Mouse (Mus musculus) cerebellum, adult 9-11 months (tissue): Measurements from ENCODE around the gene Pi16.
"Not testable (repeated sequence)": the region's sequence is repeated elsewhere in the genome, so short reads cannot be mapped to it uniquely, and the experiment has no call there.

Experiments
- DNase-seq: peaks from one replicate; pipeline ENCODE4 v3.0.0; 2022

The Pi16 gene

DNA sequence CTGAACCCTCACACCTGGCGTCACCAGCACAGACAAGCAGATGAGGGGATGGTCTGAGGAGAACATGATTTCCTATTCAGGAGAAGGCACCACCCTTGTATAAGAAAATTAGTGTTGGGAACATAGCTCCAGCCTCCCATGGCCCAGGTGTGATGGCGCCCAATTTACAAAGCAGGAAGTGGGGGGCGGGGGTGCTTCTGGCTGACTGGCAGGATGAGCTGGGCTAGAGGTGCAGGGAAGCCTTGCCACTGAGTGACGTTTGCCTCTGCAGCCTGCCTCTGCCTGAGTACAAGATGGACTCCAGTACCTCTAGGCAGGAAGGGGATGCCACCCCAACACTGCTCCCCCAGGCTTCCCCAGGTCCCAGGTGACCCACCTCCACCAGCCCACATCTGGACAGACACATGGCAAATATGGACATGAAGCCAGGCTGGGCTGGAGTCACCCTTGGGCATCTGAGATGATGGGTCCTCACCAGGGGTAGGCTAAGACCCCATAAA, 14.8 kb downstream of the Pi16 start:
- DNase-seq: peak; percentile 26

DNA sequence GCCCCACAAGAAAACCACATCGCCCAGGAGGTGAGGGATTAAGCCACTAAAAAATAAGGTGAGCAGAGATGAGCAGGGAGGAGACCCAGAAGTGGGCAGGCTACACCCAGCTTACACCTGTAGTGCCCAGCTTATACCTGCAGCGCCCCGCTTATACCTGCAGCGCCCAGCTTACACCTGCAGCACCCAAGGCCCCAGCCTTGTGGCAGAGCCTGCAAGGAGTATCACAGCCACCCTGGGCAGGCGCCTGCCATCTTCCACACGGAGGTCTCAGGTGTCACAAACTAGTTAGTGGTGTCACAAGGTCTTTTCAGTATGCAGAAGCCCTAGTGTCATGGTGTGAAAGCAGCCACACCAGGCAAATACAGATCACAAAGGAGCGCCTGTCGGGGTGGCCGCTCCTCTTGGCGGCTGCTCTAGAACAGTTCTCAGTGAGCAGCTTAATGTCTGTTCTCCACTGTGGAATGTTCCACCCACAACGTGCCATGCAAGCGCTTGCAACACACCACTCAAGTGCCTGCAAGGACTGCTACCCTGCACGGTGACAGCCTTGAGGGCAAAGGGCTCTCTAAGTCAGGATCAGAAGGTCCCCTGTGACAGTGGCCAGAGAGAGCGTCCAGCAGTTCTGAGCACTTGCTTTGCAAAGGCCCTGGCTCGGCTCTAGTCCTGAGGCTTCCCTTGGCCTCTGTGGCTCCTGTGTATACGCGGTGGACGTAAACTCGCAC, 18.9 kb downstream of the Pi16 start:
- peak; percentile 19 for DNase-seq

DNA sequence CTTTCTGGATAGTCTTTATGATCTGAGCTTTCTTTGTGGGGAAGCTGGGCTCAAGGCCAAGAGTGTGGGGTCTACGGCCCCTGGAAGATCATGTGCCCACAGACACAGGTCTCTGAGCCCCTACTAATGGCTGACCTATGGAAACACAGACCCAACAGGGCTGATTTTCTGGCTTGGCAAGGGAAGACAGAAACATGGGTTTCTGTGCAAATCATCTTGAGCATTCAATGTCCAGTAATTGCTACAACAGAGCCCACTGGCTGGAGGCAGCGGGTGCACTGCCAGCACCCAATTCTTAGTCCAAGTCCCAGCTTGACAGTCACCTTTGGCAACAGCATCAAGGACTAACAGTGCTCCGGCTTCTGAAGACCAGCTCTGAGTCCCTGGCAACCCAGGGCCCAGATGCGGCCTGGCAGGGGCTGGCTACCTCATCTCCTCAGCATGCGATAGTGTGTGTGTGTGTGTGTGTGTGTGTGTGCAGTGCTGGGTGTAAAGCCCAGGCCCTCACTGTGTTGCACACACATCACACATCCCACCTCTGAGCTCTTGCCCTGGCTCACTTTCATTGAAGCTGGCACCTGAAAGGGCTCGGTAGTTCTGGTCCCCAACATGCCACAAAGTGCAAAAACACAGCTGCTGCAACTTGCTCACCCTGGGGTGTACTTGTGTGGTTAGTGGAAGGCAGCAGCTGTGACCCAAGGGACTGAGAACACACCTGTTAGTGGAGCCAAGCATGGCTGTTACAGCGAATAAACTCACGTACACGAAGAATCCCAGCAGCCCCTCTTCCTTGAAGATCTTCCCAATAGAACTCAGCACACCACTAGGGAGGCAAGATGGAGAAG, 20.7 kb downstream of the Pi16 start:
- DNase-seq: peak; percentile 31

DNA sequence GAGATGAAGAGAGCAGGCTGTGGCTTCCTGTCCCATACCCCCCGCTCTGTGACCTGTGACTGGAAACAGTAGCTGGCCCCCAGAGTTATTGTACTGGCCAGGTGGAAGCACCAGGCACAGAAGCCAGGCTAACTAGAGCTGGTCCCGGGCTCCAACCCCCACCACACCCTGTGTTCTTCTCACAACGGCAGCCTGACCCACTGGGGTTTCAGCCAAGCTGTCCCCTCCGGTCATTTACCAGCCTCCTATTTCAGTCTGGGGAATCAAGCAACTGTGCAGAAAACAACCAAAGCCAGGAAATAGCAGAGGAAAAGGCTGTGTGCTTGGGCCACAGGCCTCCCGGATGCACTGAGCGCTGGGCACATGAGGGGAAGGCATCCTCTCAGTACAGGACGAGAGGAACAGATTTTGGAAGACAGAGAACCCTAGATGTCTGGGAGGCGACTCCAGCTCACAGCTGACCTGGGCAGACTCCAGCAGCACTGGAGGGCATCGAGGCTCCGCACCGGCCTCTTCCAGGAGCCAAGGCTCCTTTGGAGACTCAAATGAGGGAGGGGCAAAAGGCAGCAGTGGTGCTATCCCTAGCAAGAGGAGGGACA, 21.8 kb downstream of the Pi16 start:
- peak; percentile 41 for DNase-seq

DNA sequence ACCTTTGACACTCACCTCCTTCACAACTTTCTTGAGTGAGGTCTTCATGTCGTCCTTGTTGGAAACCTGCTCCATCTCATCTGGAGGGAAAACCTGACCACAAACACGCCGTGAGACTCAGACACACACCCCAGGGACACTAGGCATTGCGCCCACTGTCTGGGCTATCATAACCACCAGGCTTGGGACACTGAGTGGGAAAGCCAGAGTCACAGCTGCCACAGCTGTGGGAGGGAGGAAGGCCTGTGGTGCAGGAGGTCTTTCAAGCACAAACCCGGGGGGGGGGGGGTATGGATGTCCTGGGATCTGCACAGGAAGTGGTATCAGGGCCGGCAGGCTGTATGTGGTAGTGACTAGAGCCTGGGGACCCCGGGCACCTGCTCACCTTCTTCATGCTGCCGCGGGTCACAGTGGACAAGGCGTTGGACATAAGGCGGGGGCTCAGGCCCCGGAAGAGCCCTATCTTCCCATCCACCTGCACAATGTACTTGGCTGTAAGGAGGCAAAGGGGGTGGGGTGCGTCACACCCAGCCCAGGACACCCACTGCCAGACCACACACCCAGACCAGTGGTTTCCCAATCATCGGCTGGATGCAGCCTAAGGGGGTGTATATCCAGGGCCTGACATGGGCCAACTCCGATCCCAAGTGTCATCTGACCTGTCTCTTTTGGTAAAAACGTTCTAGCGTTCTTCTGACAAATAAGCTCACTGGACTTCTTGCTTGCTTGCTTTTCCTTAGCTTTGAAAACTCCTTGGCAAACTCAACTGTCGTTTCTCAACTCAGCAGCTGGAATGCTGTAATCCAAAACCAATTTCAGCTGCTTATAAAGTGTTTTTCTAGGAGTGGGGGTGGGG, 23.2 kb downstream of the Pi16 start:
- DNase-seq: peak; percentile 27

DNA sequence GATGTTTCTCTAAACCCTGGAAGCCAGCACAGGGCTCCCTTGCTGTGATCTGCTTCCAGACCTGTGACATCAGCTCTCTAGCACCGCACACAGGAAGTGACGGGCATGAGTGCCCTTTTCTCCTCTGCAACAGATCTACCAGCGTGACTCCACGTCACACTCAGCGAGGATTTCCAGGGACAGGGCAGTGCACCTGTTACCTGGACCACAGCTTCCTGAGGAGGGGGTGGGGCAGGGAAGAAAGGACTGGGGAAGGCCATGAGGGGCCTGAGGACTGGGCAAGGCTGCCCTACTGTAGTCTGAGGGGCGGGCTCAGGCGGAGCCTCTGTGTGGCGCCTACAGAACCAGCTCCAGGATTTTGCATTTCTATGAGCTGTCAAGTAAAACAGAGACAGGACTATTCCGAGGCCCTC, 24.1 kb downstream of the Pi16 start:
- peak; percentile 50 for DNase-seq

DNA sequence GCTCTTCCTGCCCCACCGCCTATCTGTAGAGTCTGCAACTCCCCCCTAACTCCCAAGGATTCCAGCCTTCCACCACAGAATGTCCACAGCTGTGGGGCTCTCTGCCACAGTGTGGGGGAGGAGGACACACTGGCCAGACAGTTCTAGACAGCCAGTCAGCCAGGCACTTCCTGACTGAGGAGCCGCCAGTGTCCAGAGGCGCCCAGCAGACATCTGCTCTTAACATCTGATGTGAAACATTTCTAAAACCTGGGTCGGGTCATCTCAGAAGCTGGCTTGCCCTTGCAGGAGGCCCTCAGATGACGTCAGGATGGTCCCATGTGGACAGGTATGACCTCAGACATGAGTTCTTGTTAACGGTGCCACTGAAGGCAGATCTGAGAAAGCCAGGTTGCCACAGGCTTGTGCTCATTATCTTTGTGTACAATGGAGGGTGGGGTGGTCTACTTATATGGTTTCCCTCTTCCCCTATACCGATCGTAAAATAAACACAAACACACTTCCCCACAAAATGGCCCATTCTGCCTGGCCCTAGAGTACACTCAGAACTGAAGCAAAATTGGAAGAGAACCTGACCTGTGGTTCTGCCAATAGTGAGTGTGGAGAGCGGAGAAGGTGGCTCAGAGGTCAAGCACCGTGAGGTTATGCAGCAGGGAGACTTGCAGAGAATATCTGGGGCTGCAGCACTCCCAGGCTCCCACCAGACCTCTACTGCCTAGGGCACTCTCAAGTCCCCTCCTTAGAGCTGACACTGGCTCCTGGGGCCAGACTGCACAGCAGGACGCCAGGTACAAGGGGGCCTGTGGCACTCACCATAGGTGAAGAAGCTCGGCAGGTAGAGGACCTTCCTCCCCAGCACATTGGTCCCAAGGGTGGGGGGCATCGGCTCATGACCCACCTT, 24.8 kb downstream of the Pi16 start:
- DNase-seq: peak; percentile 33

DNA sequence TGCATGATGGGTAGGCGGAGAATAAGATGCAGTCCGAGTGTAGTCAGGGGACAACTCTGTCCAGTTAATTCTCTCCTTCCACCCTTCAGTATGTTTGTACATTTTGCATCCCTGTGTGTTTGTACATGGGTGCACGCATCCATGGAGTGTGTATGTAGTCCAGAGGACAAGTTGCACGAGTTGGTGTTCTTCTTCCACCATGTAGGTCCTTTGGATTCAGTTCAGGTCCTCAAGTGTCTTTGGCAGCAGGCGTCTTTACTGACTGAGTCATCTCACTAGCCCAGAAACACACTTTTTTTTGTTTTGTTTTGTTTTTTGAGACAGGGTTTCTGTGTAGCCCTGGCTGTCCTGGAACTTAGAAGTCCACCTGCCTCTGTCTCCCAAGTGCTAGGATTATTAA, 25.8 kb downstream of the Pi16 start:
- no peak for DNase-seq

DNA sequence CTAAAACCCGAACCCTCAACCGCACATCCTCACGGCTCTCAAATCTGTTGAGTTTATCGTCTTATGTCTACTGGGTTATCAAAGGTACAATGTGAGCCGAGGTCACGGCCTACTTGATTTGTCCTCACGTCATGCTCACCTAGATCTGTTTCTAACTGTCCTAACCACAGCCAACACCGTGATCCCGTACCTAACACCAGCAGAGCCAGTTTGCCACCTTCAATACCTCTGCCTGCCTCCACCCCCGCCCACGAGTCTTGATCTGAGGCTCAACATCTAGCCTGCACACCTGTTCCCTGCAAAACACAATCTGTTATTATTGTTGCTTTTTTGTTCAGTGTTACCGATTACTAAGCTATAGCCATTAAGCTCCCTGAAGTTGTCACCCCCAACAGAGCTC, 27.8 kb downstream of the Pi16 start:
- no peak for DNase-seq

DNA sequence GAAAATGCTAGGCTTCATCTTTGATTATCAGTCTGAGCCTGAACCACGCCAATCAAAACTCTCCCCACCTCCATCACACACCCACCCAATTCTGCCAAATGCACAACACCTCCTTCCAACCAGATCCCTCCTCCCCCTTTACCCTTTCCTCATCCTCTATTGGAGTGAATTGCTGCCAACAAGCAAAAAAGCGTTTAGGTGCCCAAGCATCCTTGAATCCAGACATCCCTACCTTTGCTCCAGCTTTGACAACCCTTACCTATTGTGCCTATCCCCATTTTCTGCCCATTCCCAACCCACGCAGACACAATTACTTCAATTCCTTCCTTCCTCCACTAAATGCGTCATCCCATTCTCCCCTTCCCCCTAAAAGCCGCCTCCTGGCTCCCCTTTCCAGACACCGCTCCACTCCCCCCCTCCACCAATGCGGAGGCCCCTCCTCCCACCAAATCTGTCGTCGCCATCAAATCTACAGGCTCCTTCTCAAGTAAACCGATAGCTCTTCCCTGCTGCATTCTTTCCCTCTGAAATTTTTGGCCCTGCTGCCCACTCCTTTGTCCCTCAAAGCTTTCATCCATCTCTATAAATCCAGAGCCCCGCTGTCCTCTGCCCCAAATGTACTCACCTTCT, 29.1 kb downstream of the Pi16 start:
- DNase-seq: peak; percentile 72

DNA sequence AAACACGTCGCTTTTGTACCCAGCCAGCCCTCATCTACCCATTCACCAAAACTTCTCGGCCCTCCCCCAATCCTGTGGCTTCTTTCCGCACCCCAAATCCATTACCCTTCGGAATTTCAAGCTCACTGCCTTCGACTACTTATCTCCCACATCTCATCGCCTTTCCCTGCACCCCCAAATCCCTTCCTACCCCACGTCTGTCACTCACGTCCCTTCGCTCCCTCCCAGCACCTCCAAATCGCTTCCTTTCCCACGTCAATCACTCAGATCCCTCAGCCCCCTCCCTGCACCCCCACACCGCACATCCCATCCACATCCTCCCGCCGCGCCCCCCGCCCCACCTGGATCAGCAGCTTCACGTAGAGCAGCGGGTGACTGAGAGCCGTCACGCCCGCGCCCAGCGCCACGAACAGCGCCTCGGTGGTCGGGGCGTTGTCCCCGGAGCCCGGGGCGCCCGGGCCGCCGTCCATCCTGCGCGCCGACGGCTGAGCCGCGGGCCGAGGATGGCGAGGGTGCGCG, 29.7 kb downstream of the Pi16 start:
- DNase-seq: no peak

DNA sequence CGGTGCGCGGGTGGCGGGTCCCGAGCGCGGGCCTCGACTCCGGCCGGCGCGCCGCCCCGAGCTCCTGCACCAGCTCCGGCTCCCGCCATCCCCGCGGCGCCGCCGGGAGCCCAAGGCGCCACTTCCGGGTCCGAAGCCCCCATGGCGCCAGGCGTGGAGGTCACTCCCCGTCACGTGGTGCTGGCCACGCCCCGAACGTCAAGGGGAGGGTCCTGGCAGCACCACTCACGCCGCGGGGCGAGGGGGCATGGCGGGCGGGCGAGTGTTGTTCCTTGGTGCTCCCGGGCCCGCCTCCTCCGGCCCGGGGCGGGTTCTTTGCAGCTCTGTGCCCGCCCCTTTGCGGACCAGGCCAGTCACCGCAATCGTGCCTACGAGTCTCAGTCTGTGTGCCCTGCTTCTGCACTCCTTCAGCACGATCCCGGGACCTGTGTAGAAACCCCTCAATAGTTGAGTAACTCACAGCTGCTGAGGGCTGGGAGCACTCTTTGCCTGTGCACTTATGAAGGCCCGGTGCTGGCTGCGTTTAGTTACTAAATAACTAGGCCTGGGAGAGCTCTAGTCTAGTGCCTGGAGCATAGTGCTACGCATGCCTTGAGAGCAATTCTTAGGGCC, 30.3 kb downstream of the Pi16 start, which contains the start of gene Mtch1:
Gene Mtch1, minus strand, starts transcription at position 290 of the 612 bp plus-strand sequence.
- DNase-seq: peak; percentile 98

DNA sequence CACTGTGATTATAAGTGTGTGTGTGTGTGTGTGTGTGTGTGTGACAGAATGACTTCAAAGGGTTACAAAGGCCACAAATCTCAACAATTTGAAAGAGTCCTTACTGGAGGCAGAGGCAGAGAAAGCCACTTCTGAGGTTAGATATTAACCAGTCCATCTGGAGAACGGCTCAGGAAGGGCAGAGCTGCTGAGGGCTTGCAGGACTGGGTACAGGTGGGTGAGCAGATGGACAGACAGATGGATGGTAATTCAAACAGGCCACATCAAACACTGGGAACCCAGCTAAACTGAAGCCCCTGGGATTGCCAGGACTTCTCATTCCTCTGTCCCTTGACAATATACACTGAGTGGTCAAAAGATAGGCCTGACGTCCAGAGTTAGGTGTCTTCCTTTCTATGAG, 31.5 kb downstream of the Pi16 start:
- peak; percentile 71 for DNase-seq

DNA sequence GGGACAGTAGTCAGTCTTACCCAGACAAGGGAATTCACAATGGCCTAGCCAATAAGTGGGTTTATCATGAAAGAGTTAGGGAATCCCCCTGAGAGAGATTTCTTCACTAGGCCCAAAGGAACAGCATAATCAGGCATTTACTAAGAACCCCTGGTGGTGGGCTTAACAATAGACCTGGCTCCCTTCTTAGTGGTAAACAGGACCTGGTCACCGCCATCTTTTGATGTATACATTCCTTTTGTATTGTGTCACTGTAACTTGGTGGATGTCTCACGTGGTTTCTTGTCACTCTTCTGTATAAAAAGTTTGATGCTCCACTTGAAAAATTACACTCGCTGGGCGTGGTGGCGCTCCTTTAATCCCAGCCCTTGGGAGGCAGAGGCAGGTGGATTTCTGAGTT, 33.6 kb downstream of the Pi16 start:
- DNase-seq: not testable (repeated sequence)

DNA sequence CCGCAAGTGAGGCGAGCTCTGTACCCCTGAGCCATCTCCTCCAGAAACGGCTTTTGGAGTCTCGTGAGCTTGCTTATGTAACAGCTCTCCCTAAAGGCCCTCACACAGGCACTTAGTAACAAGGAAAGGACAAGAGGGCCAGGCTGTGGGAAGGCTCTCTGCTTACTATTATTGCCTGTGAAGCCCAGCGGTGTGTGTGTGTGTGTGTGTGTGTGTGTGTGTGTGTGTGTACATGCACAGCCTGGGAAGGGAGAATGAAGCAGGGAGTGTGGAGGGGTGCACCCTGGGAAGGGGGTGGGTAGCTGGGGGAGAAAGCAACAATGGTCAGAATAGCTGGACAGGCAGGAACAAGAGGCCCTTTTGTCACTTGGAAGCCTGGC, 38.0 kb downstream of the Pi16 start:
- DNase-seq: no peak

DNA sequence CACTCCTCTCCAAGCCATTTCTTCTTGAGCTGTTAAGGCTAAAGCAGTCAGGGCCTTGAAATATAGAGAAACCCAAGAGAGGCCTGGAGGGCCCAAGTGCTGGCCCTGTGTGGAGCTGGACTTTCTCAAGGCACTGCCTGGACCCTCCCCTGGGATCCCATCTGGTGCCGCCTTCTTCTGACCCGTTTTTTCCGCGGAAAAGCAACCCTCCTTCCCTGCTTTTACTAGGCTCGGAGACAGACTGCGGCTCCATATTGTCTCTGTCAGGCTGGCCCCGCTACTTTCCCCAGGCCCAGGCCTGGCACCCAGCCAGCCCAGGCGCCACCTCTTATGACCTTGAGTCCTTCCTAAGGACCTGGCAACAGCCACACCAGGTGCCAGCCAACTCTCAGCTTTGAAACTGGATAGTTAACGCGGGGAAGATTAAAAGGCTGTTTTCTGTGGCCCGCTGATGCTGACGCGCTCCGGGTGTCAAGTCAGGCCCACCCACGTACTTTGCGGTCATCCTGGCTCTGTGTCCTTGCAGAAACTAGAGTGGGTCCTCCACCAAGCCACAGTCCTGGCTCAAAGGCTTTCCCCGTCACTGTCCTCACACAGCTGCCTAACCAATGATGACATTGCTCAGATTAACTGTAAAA, 38.5 kb downstream of the Pi16 start:
- DNase-seq: peak; percentile 53

DNA sequence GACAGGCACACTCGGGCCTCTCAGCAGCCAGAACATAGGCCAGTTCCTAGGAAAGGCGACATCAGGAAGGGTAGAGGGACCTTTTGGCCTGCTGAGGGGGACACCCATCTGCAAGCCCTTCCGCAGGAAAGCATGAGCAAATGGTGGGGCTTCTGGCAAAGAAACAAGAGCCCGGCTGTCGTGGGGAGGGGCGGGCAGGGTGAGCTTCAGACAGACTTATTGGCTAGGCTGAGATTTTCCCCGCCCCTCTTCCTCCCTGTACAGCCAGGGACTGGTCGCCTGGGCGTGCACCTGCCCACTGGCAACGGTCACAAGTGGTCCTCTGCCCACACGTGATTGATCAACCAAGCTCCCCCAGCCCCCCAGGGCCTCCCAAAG, 39.0 kb downstream of the Pi16 start:
- DNase-seq: peak; percentile 54

DNA sequence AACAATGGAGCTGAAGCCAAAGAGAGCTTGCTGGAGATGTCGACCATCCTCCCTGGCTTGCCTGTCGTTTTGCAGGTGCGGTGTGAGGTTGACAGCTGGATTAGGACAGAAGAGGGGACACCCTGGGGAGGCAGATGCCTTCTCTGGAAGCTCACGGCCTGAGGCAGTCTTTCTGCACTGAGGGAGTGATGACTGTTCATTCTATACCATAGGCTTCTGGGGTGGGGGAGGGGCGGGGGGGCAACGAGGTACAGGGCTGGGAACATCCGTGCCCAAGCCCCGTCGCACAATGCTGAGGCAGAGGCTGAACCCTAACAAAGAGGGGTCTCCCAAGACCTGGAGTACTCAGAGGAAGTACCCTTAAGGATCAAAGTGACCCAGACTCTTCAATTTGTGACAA, 39.4 kb downstream of the Pi16 start:
- DNase-seq: no peak

DNA sequence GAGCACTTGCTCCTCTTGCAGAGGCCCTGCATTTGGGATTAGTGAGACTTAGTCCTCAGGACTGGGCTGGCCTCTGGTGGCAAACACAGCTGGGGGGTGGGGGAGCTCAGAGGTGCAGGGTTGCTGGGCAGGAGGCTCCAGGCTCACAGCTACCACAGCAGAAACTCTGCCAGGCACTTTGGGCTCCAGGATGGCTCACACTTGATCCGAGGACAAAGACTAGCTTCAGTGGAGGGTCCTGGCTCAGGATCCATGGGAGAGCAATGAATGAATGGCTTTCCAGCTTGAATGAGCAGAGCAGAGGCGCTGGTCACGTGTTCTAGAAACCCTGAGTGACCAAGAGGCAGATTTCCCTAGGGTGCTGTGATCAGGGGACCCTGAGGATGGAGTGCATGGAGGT, 41.4 kb downstream of the Pi16 start:
- DNase-seq: peak; percentile 12

DNA sequence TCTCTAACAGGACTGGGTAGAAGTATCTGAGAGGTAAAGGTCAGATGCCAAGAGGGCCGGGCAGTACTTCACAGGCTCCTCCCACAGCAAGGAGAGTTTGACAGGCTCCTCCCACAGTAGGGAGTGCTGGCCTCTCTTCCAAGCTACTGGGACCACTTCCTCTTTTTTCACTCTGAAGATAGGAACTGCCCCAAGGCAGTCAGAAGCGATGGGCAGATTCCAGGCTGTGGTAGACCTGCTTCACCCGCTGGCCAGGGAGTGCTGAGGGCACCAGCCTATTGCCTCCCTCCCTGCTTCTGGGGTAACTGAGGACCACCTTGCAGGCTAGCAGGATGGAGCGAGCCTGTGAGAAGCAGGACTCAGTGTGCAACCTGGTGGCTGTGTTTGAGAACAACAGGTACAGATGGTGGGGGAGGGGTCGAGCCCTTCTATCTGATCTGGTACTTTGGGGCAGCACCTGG, 43.3 kb downstream of the Pi16 start, which contains the start of gene Fgd2:
Gene Fgd2, plus strand, starts transcription at position 154 of the 461 bp plus-strand sequence.
- peak; percentile 6 for DNase-seq
